Mouse (Mus musculus) hindbrain, embryonic 15.5 days (tissue): Measurements from ENCODE around the gene Uggt2. TPM values are rescaled to one million over a fixed set of nuclear protein-coding genes. Genes with fewer than 3 reads are reported as not detected.
"Not testable (repeated sequence)": the region's sequence is repeated elsewhere in the genome, so short reads cannot be mapped to it uniquely, and the experiment has no call there.

Experiments
- ATAC-seq: fragments of 200-750 bp; cut with Nextera tagmentation; 2 replicates; pipeline ENCODE4 v1.8.0; 2017; ENCODE audit warnings: low read depth, moderate number of reproducible peaks, moderate TSS enrichment; ENCODE audit not compliant: low FRiP score
- H3K27ac ChIP-seq: fragments of 300-500 bp; sonication (generic); replicated peaks from 2 replicates; pipeline ENCODE4 v1.5.1; 2015; ENCODE audit warnings: mild to moderate bottlenecking, inconsistent platforms
- H3K27me3 ChIP-seq: fragments of 300-500 bp; sonication (generic); 2 replicates; pipeline ENCODE4 v1.6.1; 2015; ENCODE audit warnings: control low read depth, inconsistent platforms
- H3K36me3 ChIP-seq: fragments of 300-500 bp; sonication (generic); 2 replicates; pipeline ENCODE4 v1.6.1; 2015; ENCODE audit warnings: control low read depth, inconsistent platforms
- H3K4me1 ChIP-seq: fragments of 300-500 bp; sonication (generic); replicated peaks from 2 replicates; pipeline ENCODE4 v1.6.1; 2015; ENCODE audit warnings: control low read depth, inconsistent platforms
- H3K4me2 ChIP-seq: fragments of 300-500 bp; sonication (generic); 2 replicates; pipeline ENCODE4 v1.6.1; 2015; ENCODE audit warnings: moderate library complexity, mild to moderate bottlenecking, inconsistent platforms
- H3K4me3 ChIP-seq: fragments of 300-500 bp; sonication (generic); 2 replicates; pipeline ENCODE4 v1.5.1; 2015; ENCODE audit warnings: mild to moderate bottlenecking, inconsistent platforms
- H3K9ac ChIP-seq: fragments of 300-500 bp; sonication (generic); 2 replicates; pipeline ENCODE4 v1.6.1; 2015; ENCODE audit warnings: inconsistent platforms
- H3K9me3 ChIP-seq: fragments of 300-500 bp; sonication (generic); 2 replicates; pipeline ENCODE4 v1.6.1; 2016; ENCODE audit warnings: control low read depth, inconsistent platforms
- WGBS: fragments of 180-500 bp; shearing (Covaris S2); methylation state at CpG from one replicate; pipeline ENCODE4 v1.1.7; 2015; 5-methylcytosine and 5-hydroxymethylcytosine counted together
- polyA plus RNA-seq: library from polyadenylated mRNA; unstranded; fragments of >200 nt; fragmentation: Nextera tagmentation; extraction: Ambion mirVana; gene quantifications from 2 replicates; pipeline ENCODE4 v1.2.1, GENCODE M21; 2015

Uggt2 gene
- polyA plus RNA-seq, 1 experiment from 2014 or later = 20.4 TPM

DNA sequence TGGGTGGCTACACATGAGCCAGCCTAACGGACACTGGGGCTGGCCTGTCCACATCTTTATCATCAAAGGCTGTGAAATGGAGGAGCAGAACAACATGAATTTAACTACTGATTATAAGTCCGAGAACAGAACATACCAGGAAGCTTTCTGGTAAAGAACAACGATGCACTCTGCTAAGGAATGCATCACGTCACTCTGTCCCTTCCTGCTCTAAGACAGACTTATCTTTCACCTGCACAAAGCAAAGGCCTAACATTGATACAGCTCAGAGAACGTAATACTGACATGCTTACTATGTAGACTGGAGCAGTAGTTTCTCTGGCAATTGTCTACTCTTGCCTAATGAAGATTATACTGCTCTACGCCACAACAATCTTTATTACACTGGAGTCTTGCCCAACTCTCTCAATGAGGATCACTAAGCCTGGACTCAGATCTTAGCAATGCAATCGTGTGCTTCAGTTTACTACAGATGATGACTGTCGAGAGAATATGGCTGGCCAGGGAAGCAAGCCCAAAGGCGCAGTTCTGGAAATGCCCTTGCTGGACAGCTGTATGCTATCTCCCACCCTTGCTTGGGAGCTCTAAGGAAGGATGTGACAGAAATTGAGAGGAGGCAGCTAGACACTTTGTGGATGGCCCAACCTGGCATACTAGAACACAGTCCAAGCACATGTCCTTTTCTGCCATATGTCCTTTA lies 103.9 kb downstream of the Uggt2 start:
- H3K27me3 ChIP-seq = no peaks in the 10 kb centered on the region
- no peak overlapping the region for H3K27ac ChIP-seq
- 91% methylated on average over 9 of the region's 9 CpGs for WGBS
- peaks cover 35% of the 10 kb centered on the region for H3K36me3 ChIP-seq
- no peak overlapping the region for H3K4me3 ChIP-seq
- H3K9ac ChIP-seq = no peak overlapping the region
- no peaks in the 10 kb centered on the region for H3K9me3 ChIP-seq
- H3K4me1 ChIP-seq = no peaks in the 10 kb centered on the region
- ATAC-seq = no peak
- no peak overlapping the region for H3K4me2 ChIP-seq

DNA sequence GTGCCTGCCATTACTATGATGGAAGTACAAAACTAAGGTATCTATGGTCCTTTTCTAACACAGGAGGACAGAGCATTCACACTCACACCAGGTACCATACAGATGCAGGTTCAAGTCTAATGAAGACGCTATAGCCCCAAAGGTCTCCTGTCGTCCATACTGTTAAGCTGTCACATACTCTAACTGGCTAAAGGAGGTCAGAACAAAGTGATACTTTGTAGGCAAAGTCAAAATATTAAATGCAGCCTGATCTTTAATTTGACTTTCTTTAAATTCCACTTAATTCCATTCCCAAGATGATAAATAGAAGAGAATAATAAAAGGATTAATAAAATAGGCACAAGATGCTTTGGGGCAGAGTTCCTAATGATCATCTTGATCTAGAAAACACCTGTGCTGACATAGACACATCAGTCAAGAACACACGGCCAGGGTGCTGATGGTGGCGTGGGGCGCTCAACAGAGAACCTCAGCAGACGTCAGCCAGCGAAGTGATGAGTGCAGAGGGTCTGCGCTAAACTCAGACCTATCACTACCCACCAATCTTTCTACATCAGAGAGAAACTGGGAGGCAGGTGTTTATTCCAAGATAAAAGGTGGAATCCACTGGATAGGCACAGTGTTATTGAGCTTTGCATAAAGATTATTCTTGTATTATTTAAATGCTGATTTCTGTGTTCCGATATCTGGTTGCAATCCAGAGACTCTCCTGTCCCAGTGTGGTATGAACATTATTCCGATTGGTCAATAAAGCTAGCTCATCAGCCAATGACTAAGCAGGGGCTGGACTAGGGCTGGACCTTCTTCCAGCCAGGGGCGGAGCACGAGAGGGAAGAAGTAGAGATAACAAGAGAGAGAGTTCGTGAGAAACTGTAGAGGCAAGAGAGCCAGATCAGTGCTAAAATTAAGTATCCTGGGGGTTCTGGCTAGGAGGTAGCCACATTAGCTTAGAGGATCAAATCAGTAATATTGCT lies 111.4 kb downstream of the Uggt2 start:
- 53% methylated on average over 13 of the region's 13 CpGs for WGBS
- Histone ChIP-seq H3K4me3 (no peak overlapping the region), H3K4me1 (no peaks in the 10 kb centered on the region), H3K9ac (no peak overlapping the region), H3K36me3 (peaks cover 16% of the 10 kb centered on the region), H3K4me2 (no peak overlapping the region), H3K27ac (no peak overlapping the region), H3K27me3 (no peaks in the 10 kb centered on the region), H3K9me3 (no peaks in the 10 kb centered on the region)
- ATAC-seq = peak; percentile 75

DNA sequence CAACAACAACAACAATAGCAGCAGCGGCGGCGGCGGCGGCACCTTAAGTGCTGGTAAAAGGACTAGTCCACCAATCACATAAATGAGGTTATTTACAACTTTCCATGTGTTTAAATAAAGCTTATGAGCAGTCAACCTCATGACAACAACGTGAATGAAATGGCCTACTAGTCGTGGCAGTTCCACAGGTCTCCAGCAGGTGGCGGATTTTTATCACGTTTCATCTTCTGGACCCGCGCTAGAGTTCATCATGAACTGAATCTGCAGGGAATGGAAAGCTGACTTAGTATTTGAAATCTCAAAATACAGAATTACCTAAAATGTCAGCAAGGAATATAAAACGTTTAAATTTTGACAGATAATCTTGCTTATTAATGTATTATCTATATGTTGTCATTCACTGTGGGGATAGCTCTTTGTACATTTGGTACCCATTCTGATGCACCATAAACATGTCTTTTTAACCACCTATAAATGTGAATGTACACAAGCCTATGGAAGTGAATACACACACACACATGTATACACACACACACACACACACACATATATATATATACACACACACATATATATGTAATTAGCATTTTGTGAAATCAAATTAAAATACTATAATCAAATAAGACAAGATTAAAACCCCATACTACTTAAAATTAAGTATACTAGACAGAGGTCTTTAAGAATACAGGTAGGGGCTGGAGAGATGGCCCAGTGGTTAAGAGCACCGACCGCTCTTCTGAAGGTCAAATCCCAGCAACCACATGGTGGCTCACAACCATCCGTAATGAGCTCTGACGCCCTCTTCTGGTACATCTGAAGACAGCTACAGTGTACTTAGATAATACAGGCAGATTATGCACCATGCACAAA lies 112.3 kb downstream of the Uggt2 start:
- WGBS = 39% methylated on average over 16 of the region's 16 CpGs
- ATAC-seq = no peak; the same call in 1 of the 2 replicates
- no peaks in the 10 kb centered on the region for H3K27me3 ChIP-seq
- no peak overlapping the region for H3K27ac ChIP-seq
- H3K4me3 ChIP-seq = no peak overlapping the region
- no peaks in the 10 kb centered on the region for H3K4me1 ChIP-seq
- no peaks in the 10 kb centered on the region for H3K9me3 ChIP-seq
- H3K36me3 ChIP-seq = peaks cover 13% of the 10 kb centered on the region; the same call in 1 of the 2 replicates
- no peak overlapping the region for H3K9ac ChIP-seq
- H3K4me2 ChIP-seq = no peak overlapping the region

DNA sequence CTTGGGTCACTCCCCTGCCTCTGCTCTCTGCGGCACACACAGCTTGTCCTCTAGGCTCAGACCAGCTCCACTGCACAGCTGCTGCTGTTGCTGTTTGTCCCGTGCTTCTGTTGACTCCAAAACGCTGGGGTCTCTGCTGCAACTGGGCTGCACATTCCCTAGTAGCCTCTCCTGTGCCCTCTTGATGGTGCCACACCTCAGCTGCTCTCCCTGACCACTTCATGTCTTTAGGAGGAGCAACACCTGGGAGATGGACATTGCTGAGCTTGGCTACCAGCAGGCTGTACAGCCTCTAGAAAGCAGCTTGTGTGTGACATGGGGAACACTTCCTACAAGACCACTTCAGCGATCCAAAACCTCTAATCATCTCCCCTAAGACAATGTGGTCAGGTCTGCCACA lies 115.1 kb downstream of the Uggt2 start:
- Histone ChIP-seq H3K27me3 (no peaks in the 10 kb centered on the region), H3K9ac (no peak overlapping the region), H3K9me3 (no peaks in the 10 kb centered on the region), H3K4me1 (no peaks in the 10 kb centered on the region), H3K27ac (no peak overlapping the region), H3K4me2 (no peak overlapping the region), H3K4me3 (no peak overlapping the region), H3K36me3 (peaks cover 21% of the 10 kb centered on the region)
- no peak for ATAC-seq
- 87% methylated on average over 4 of the region's 4 CpGs for WGBS

DNA sequence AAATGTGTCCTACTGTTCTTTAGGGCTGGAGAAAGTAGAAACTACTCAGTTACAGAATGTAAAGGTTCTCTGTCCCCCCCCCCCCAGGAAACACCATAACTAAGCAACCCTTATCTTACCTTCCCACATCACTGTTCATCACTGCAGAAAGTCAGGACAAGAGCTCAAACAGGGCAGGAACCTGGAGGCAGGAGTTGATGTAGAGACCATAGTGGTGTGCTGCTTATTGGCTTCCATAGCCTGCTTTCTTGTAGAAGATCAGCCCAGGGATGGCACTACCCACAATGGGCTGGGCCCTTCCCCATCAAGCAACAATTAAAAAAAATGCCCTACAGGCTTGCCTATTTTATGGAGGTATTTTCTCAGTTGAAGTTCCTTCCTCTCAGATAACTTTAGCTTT lies 115.8 kb downstream of the Uggt2 start:
- H3K4me1 ChIP-seq = no peaks in the 10 kb centered on the region
- ATAC-seq = no peak
- peaks cover 27% of the 10 kb centered on the region for H3K36me3 ChIP-seq

DNA sequence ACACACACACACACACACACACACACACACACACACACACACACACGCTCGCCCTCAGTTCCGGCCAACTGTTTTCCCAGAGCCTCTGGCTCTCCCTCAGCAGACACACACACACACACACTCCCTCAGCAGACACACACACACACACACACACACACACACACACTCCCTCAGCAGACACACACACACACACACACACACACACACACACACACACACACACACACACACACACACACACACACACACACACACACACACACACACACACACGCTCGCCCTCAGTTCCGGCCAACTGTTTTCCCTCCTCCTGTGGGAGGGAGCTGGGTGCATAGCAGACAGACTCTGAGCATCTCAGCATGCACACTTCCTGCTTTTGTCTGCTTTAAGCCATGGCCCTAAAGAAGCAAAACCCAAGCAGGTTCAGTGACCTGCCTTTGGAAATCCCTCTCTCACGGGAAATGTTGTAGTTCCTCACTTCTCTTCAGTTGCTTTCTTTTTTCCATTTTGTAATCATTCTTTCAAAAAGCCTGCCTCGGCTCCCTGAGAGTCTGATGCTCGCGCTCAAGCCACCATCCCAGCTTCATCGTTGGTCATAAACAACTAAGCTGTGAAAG lies 116.7 kb downstream of the Uggt2 start:
- Histone ChIP-seq H3K36me3 (peaks cover 34% of the 10 kb centered on the region), H3K27ac (peak overlapping the region; percentile 20; the same call in 1 of the 2 replicates)
- not testable (repeated sequence) for H3K4me2 ChIP-seq, H3K9ac ChIP-seq, ATAC-seq, H3K9me3 ChIP-seq, H3K4me1 ChIP-seq, H3K4me3 ChIP-seq, H3K27me3 ChIP-seq
- 73% methylated on average over 10 of the region's 11 CpGs for WGBS

More for the DNA sequence above, 115.8 kb downstream of the Uggt2 start:
- no peaks in the 10 kb centered on the region for H3K9me3 ChIP-seq
- no peak overlapping the region for H3K4me3 ChIP-seq
- H3K27ac ChIP-seq = no peak overlapping the region
- H3K27me3 ChIP-seq = no peaks in the 10 kb centered on the region
- no peak overlapping the region for H3K4me2 ChIP-seq
- H3K9ac ChIP-seq = no peak overlapping the region

DNA sequence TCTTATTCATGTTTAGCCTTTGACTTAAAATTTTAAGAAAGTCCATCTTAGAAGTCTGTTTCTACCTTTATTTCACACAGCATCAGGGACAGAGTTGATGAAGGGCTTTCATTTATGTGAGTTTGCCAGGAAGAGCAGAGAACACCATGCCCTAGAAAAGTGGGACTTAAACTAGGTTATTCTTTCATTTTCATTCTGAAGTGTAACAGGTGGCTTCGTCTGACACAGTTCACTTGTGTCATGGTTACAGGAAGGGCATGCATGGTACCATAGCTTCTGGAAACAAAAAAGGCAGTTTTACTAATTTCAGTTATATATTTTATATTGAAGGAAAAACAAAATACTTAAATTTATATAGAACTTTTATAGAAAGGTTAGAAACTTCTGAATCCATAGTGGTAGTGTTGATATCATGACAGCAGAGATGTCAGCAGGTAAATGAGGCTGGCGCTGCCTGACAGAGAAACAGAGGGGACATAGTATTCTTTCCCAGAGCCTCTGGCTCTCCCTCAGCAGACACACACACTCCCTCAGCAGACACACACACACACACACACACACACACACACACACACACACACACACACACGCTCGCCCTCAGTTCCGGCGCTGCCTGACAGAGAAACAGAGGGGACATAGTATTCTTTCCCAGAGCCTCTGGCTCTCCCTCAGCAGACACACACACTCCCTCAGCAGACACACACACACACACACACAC lies 117.4 kb downstream of the Uggt2 start:
- H3K27me3 ChIP-seq, H3K4me1 ChIP-seq, H3K4me2 ChIP-seq, H3K27ac ChIP-seq, H3K9ac ChIP-seq, H3K9me3 ChIP-seq, H3K4me3 ChIP-seq, ATAC-seq: not testable (repeated sequence)
- peaks cover 40% of the 10 kb centered on the region for H3K36me3 ChIP-seq
- 83% methylated on average over 6 of the region's 6 CpGs for WGBS

DNA sequence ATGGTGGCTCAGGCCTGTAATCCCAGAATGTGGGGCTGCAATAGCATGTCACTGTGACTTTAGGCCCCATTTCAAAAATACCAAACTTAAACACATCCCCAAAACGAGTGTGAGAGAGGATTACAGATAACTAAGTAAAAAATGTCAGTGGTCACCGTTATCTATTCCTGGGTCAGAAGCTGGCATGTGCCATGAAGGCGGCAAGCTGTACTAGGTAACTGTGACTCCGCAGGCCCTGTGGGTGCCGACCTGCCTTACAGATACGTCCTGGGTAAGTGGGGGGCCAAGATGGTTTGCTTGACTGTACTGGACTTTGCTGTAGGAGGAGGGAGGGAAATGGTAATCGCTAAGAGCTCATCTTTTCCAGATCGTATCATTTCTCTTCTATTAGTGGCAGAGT lies 118.3 kb downstream of the Uggt2 start:
- Histone ChIP-seq H3K4me2 (no peak overlapping the region), H3K4me1 (no peaks in the 10 kb centered on the region), H3K36me3 (peaks cover 44% of the 10 kb centered on the region), H3K27me3 (no peaks in the 10 kb centered on the region), H3K4me3 (no peak overlapping the region), H3K9ac (no peak overlapping the region), H3K9me3 (no peaks in the 10 kb centered on the region), H3K27ac (no peak overlapping the region)
- ATAC-seq = no peak
- 90% methylated on average over 8 of the region's 8 CpGs for WGBS

DNA sequence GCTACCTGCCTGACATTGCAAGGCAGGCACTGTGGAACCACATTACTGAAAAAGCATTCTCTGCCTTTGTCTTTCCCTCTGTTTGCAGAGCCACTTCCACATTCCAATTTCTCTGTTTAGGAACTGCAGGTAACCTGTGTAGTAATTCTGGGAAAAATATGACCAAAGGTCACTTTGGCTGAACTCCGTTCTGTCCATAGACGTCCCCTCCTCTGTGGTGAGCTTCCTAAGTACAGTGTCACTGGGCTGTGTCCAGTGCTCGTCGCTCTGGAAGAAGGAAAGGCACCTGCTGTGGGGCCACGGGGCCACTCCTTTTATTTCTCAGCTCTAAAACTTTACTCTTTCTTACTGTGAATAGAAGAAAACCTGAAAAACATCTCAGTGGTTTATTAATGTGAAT lies 118.9 kb downstream of the Uggt2 start:
- Histone ChIP-seq H3K27ac (no peak overlapping the region), H3K4me3 (no peak overlapping the region), H3K36me3 (peaks cover 46% of the 10 kb centered on the region), H3K27me3 (no peaks in the 10 kb centered on the region), H3K4me1 (no peaks in the 10 kb centered on the region), H3K4me2 (no peak overlapping the region), H3K9me3 (no peaks in the 10 kb centered on the region), H3K9ac (no peak overlapping the region)
- no peak for ATAC-seq
- WGBS = 75% methylated on average over 5 of the region's 5 CpGs

DNA sequence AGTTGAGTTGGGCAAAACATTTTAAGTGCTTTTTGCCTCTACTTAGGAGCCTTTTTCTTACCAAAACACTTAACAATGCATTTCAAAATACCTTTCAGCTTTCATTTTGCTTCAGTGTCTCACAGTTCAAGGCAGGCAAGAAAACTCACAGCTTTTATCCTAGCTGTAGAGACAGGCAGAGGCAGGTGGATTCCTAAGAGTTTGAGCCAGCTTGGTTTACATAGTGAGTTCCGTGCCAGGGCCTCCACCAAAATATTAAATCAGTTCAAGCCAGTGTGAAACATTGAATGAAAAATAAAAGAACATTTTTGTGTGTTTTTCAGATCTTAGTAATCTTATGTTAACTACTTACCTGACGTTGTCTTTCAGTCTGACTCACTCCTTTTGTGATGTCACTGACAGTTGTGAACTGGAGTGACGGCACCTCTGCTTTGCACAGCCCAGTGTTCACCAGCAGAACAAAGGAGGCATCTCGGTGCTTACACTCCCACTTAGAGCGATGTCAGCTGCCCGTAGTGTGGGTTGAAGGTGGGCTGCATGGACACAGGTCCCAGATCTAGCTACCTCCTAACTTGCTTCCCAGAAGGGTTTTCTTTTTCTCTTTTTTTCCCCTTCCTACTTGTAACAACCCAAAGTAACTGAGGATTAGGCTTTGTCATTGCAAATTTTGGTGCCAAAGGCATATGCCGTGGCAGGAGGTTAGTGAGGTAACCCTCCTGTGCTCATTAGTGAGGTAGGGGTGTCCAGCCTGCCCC lies 119.5 kb downstream of the Uggt2 start:
- Histone ChIP-seq H3K4me1 (no peaks in the 10 kb centered on the region), H3K9me3 (no peaks in the 10 kb centered on the region), H3K36me3 (peaks cover 48% of the 10 kb centered on the region), H3K9ac (no peak overlapping the region), H3K27me3 (no peaks in the 10 kb centered on the region), H3K4me3 (no peak overlapping the region), H3K4me2 (no peak overlapping the region), H3K27ac (no peak overlapping the region)
- 80% methylated on average over 7 of the region's 7 CpGs for WGBS
- ATAC-seq = no peak
